Mouse (Mus musculus) limb, embryonic 14.5 days (tissue): ENCODE results near the gene Aff3. TPM values are rescaled to one million over a fixed set of nuclear protein-coding genes. Genes with fewer than 3 reads are reported as not detected.

ENCODE experiments used
- ATAC-seq: fragments of 200-750 bp; cut with Nextera tagmentation; 2 replicates; pipeline ENCODE4 v1.8.0; 2017; ENCODE audit warnings: low read depth, moderate number of reproducible peaks, moderate TSS enrichment; ENCODE audit not compliant: low FRiP score
- DNase-seq: peaks from one replicate; pipeline ENCODE4 v3.0.0-alpha.2; 2015; ENCODE audit warnings: low spot score
- H3K27ac ChIP-seq: fragments of 300-500 bp; sonication (generic); replicated peaks from 2 replicates; pipeline ENCODE4 v1.5.1; 2014; ENCODE audit warnings: low read depth, mild to moderate bottlenecking, low read length, moderate library complexity, mixed read lengths
- H3K27me3 ChIP-seq: fragments of 300-500 bp; sonication (generic); 2 replicates; pipeline ENCODE4 v1.6.1; 2014; ENCODE audit warnings: low read length, mixed read lengths; ENCODE audit not compliant: control insufficient read depth, insufficient read depth
- H3K36me3 ChIP-seq: fragments of 300-500 bp; sonication (generic); 2 replicates; pipeline ENCODE4 v1.6.1; 2014; ENCODE audit warnings: mild to moderate bottlenecking, low read length, moderate library complexity, mixed read lengths; ENCODE audit not compliant: control insufficient read depth, insufficient read depth
- H3K4me1 ChIP-seq: fragments of 300-500 bp; sonication (generic); 2 replicates; pipeline ENCODE4 v1.6.1; 2014; ENCODE audit warnings: antibody characterized with exemption, low read length, mixed read lengths; ENCODE audit not compliant: control insufficient read depth, insufficient read depth
- H3K4me2 ChIP-seq: fragments of 300-500 bp; sonication (generic); replicated peaks from 2 replicates; pipeline ENCODE4 v1.6.1; 2014; ENCODE audit warnings: low read depth, mild to moderate bottlenecking, low read length, moderate library complexity; ENCODE audit not compliant: severe bottlenecking
- H3K4me3 ChIP-seq: fragments of 300-500 bp; sonication (generic); replicated peaks from 2 replicates; pipeline ENCODE4 v1.5.1; 2014; ENCODE audit warnings: low read length
- H3K9ac ChIP-seq: fragments of 300-500 bp; sonication (generic); 2 replicates; pipeline ENCODE4 v1.6.1; 2014; ENCODE audit warnings: mild to moderate bottlenecking, low read depth, low read length, moderate library complexity; ENCODE audit not compliant: severe bottlenecking
- H3K9me3 ChIP-seq: fragments of 300-500 bp; sonication (generic); 2 replicates; pipeline ENCODE4 v1.6.1; 2016; ENCODE audit warnings: low read length; ENCODE audit not compliant: control insufficient read depth
- POLR2A ChIP-seq: fragments of 200-500 bp; IDR thresholded peaks from 2 replicates; pipeline ENCODE4 v1.8.0; 2012; ENCODE audit warnings: inconsistent platforms, mild to moderate bottlenecking, moderate library complexity, borderline replicate concordance; ENCODE audit not compliant: insufficient read depth, insufficient read length; ENCODE audit errors: extremely low read depth
- WGBS: fragments of 180-500 bp; shearing (Covaris S2); extraction: QIAGEN DNeasy Blood & Tissue Kit; methylation state at CpG from one replicate; pipeline ENCODE4 v1.1.7; 2014; 5-methylcytosine and 5-hydroxymethylcytosine counted together
- polyA plus RNA-seq, 2 experiments: library from polyadenylated mRNA; depleted of rRNA in 1 of 2; stranded (reverse) in 1 of 2; unstranded in 1 of 2; fragments of >200 nt; fragmentation: Nextera tagmentation in 1 of 2; extraction: Ambion mirVana in 1 of 2; gene quantifications; 2 replicates each; pipeline versions ENCODE4 v1.2.1 to v1.2.3; 2012 to 2014

Gene Aff3
- polyA plus RNA-seq, 2 experiments: 20.4 to 22.4 TPM

GRCm38 (mm10) chr1:38197145-38197682 is 467.5 kb downstream of the Aff3 start:
- Histone ChIP-seq H3K27ac (no peak overlapping the region), H3K4me1 (peaks cover 4% of the 10 kb centered on the region; the same call in 1 of the 2 replicates), H3K9ac (no peak overlapping the region), H3K27me3 (no peaks in the 10 kb centered on the region), H3K4me3 (no peak overlapping the region), H3K4me2 (no peak overlapping the region), H3K36me3 (peaks cover 18% of the 10 kb centered on the region; the same call in 1 of the 2 replicates), H3K9me3 (no peaks in the 10 kb centered on the region)
- TF ChIP-seq POLR2A: no peak
- 73% methylated on average over 8 of the region's 8 CpGs for WGBS
- ATAC-seq (no peak), DNase-seq (no peak)

DNA sequence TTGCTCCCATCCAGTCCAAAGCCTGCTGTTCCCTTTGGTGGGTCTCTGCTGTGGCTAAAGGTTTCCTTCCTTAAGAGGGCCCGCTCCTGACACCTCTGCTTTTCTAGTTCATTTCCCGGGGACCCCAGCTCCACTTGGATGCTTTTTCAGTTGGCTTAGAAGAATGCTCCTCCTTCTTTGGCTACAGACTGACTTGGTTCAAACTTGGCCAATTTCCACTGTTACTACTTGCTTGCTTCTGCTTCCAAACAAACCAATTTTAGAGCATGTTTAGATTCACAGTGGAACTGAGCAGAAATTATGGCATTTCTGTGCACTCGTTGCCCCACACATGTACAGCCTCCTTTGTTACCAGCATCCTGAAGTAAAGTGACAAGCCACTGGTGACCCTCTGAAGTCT is 469.0 kb downstream of the Aff3 start:
- H3K27me3 ChIP-seq: no peaks in the 10 kb centered on the region
- 87% methylated on average over 3 of the region's 3 CpGs for WGBS
- no peak overlapping the region for H3K4me2 ChIP-seq
- no peaks in the 10 kb centered on the region for H3K9me3 ChIP-seq
- no peak for DNase-seq
- no peak for TF ChIP-seq POLR2A
- no peak for ATAC-seq
- peaks cover 4% of the 10 kb centered on the region; the same call in 1 of the 2 replicates for H3K4me1 ChIP-seq
- H3K4me3 ChIP-seq: no peak overlapping the region
- H3K27ac ChIP-seq: no peak overlapping the region
- no peak overlapping the region for H3K9ac ChIP-seq
- H3K36me3 ChIP-seq: peaks cover 27% of the 10 kb centered on the region; the same call in 1 of the 2 replicates

GRCm38 (mm10) chr1:38186227-38186545 is 478.6 kb downstream of the Aff3 start:
- Histone ChIP-seq H3K27me3 (no peaks in the 10 kb centered on the region), H3K27ac (no peak overlapping the region), H3K9me3 (no peaks in the 10 kb centered on the region), H3K4me2 (no peak overlapping the region), H3K36me3 (peaks cover 51% of the 10 kb centered on the region), H3K4me3 (no peak overlapping the region), H3K9ac (no peak overlapping the region), H3K4me1 (no peaks in the 10 kb centered on the region)
- 67% methylated on average over 5 of the region's 5 CpGs for WGBS
- TF ChIP-seq POLR2A: no peak
- ATAC-seq (peak; percentile 32; the same call in 1 of the 2 replicates), DNase-seq (no peak)

DNA sequence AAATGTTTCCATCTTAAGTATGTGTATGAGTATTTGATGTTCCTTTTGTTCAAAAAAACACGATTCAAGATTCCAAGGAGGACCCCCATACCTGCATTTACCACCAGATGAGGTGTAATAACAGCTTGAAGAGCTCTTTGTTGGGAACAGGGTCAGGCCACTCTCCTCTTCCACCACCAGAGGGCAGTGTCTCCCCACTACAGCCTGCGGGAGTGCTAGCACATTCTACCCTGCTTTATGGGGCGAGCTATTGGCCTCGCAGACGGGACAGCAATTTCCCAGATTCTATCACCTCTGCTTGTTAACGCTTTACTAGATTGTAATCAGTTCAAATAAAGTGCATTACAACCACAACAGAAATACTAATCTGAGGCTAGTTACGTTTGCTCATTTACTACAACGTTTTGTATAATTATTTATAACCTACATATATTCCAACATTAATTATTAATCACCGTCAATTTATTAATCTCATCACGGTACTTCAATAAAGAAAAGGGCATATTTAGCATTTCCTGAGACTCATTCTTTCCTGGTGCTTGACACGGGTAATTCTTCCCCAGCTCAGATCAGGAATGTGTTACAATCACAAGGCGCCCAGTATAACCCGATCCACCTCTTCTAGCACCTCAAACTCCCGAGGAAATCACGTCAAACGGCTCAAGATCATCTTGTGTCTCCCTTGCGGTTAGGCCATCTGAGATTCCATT is 479.1 kb downstream of the Aff3 start:
- H3K9ac ChIP-seq: no peak overlapping the region
- ATAC-seq (peak; percentile 81; the same call in 1 of the 2 replicates), DNase-seq (peak; percentile 83)
- no peak overlapping the region for H3K4me3 ChIP-seq
- no peaks in the 10 kb centered on the region for H3K4me1 ChIP-seq
- H3K4me2 ChIP-seq: no peak overlapping the region
- H3K27ac ChIP-seq: no peak overlapping the region
- H3K36me3 ChIP-seq: peaks cover 52% of the 10 kb centered on the region
- H3K27me3 ChIP-seq: no peaks in the 10 kb centered on the region
- no peak for TF ChIP-seq POLR2A
- H3K9me3 ChIP-seq: no peaks in the 10 kb centered on the region
- WGBS: 29% methylated on average over 17 of the region's 17 CpGs

- Histone ChIP-seq H3K9me3 (no peaks in the 10 kb centered on the region), H3K4me2 (no peak overlapping the region), H3K27ac (no peak overlapping the region), H3K27me3 (no peaks in the 10 kb centered on the region), H3K4me1 (no peaks in the 10 kb centered on the region), H3K4me3 (no peak overlapping the region), H3K36me3 (peaks cover 66% of the 10 kb centered on the region), H3K9ac (no peak overlapping the region)
- DNase-seq (no peak), ATAC-seq (no peak)
- 54% methylated on average over 15 of the region's 15 CpGs for WGBS
- no peak for TF ChIP-seq POLR2A
Observed at GRCm38 (mm10) chr1:38181020-38181550, 483.7 kb downstream of the Aff3 start.
